Mouse (Mus musculus) MEL (cell line): Measurements from ENCODE around the gene Taar9.

Source experiments
- CTCF ChIP-seq, 3 experiments: IDR thresholded peaks in 2 of 3; conservative IDR thresholded peaks in 1 of 3; 2 replicates each; pipeline ENCODE4 v1.5.1; 2011 to 2012; ENCODE audit warnings: low read length in 3 of 3, low read depth in 2 of 3, mild to moderate bottlenecking in 2 of 3, improper control_type of control experiment in 1 of 3, inconsistent platforms in 1 of 3, mixed read lengths in 1 of 3, moderate library complexity in 1 of 3; ENCODE audit not compliant: control insufficient read depth in 1 of 3, insufficient read depth in 1 of 3, poor library complexity in 1 of 3, severe bottlenecking in 1 of 3
- USF1 ChIP-seq: IDR thresholded peaks from 2 replicates; pipeline ENCODE4 v1.6.1; 2014; ENCODE audit warnings: low read depth, mild to moderate bottlenecking, inconsistent platforms, low read length, improper control_type of control experiment, moderate library complexity
- ZC3H11A ChIP-seq: IDR thresholded peaks from 2 replicates; pipeline ENCODE4 v1.6.1; 2012; ENCODE audit warnings: low read depth, mild to moderate bottlenecking, inconsistent platforms, low read length, improper control_type of control experiment
- ZMIZ1 ChIP-seq: IDR thresholded peaks from 2 replicates; pipeline ENCODE4 v1.6.1; 2012; ENCODE audit warnings: low read depth, mild to moderate bottlenecking, inconsistent platforms, low read length, improper control_type of control experiment, moderate library complexity

- TF ChIP-seq CTCF (IDR thresholded peaks at IDR 0.05 in 2 of 3, conservative IDR thresholded peaks at IDR 0.05 in 1 of 3; ENCODE audit: control insufficient read depth in 1 of 3, insufficient read depth in 1 of 3, low read depth in 2 of 3, low read length in 3 of 3, poor library complexity in 1 of 3, severe bottlenecking in 1 of 3): peak; percentile 22 to 94 (median 63); a peak in 4 of 6 replicates
- TF ChIP-seq ZMIZ1: no peak
- TF ChIP-seq USF1: no peak
- TF ChIP-seq ZC3H11A: peak; percentile 73
Observed at GRCm38 (mm10) chr10:24131451-24132262, 22.3 kb upstream of the Taar9 start.
